Mouse (Mus musculus) megakaryocyte, embryonic 14.5 days (primary cell): ENCODE results near the gene Evl.

Experiments used
- FLI1 ChIP-seq: IDR thresholded peaks from 2 replicates; pipeline ENCODE4 v1.6.1; 2012; ENCODE audit warnings: low read length, inconsistent platforms, mixed read lengths
- GATA1 ChIP-seq: IDR thresholded peaks from 3 replicates; pipeline ENCODE4 v1.6.1; 2012; ENCODE audit warnings: mixed read lengths, low read length, inconsistent platforms, borderline replicate concordance

- TF ChIP-seq FLI1: no peak
- no peak for TF ChIP-seq GATA1
Measured at GRCm38 (mm10) chr12:108686463-108686862, 131.9 kb downstream of the Evl start.
